Mouse (Mus musculus) stomach, embryonic 15.5 days (tissue): Measurements from ENCODE around the gene Ebf1. TPM values are rescaled to one million over a fixed set of nuclear protein-coding genes. Genes with fewer than 3 reads are reported as not detected.

Experiments
- ATAC-seq: fragments of 200-750 bp; cut with Nextera tagmentation; 2 replicates; pipeline ENCODE4 v1.8.0; 2017; ENCODE audit warnings: low read depth, moderate number of reproducible peaks, moderate TSS enrichment; ENCODE audit not compliant: insufficient read depth, low FRiP score
- H3K27ac ChIP-seq: fragments of 300-500 bp; sonication (generic); 2 replicates; pipeline ENCODE4 v1.5.1; 2015; ENCODE audit warnings: mild to moderate bottlenecking, inconsistent platforms
- H3K27me3 ChIP-seq: fragments of 300-500 bp; sonication (generic); replicated peaks from 2 replicates; pipeline ENCODE4 v1.6.1; 2015; ENCODE audit warnings: inconsistent platforms
- H3K36me3 ChIP-seq: fragments of 300-500 bp; sonication (generic); 2 replicates; pipeline ENCODE4 v1.6.1; 2015; ENCODE audit warnings: inconsistent platforms
- H3K4me1 ChIP-seq: fragments of 300-500 bp; sonication (generic); 2 replicates; pipeline ENCODE4 v1.6.1; 2015; ENCODE audit warnings: inconsistent platforms
- H3K4me2 ChIP-seq: fragments of 300-500 bp; sonication (generic); 2 replicates; pipeline ENCODE4 v1.6.1; 2015; ENCODE audit warnings: mild to moderate bottlenecking, inconsistent platforms
- H3K4me3 ChIP-seq: fragments of 300-500 bp; sonication (generic); replicated peaks from 2 replicates; pipeline ENCODE4 v1.5.1; 2015; ENCODE audit warnings: inconsistent platforms
- H3K9ac ChIP-seq: fragments of 300-500 bp; sonication (generic); 2 replicates; pipeline ENCODE4 v1.6.1; 2015; ENCODE audit warnings: inconsistent platforms
- H3K9me3 ChIP-seq: fragments of 300-500 bp; sonication (generic); 2 replicates; pipeline ENCODE4 v1.6.1; 2016; ENCODE audit warnings: inconsistent platforms
- WGBS: fragments of 180-500 bp; shearing (Covaris S2); methylation state at CpG from one replicate; pipeline ENCODE4 v1.1.7; 2015; 5-methylcytosine and 5-hydroxymethylcytosine counted together
- polyA plus RNA-seq: library from polyadenylated mRNA; unstranded; fragments of >200 nt; fragmentation: Nextera tagmentation; extraction: Ambion mirVana; gene quantifications from 2 replicates; pipeline ENCODE4 v1.2.1, GENCODE M21; 2015

Gene Ebf1
- polyA plus RNA-seq, 1 experiment from 2014 or later: 12.2 TPM

DNA sequence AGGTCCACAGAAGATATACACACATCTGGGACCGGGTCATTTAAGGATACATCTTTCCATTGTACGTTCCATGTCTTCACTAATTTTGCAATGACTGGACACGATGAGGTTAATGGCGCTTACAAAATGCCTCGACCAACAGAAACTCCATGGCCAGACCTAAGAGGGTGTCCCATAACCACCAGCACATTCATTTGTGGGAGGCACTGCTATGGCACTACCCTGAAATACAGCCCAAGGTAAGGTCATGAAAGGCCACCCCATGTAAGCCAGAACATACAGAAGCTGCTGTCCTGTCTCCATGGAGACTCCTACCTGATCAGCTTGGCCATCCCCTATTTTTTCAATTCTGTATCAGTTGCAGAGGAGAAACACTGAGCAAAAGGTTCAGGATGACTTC is 391.6 kb downstream of the Ebf1 start:
- H3K27ac ChIP-seq: no peak overlapping the region

GRCm38 (mm10) chr11:45012081-45012480 is 395.0 kb downstream of the Ebf1 start:
- Histone ChIP-seq H3K9me3 (no peaks in the 10 kb centered on the region), H3K27me3 (0 out of 2 replicates have a peak, but pooled peaks cover 2% of the 10 kb centered on the region), H3K9ac (no peak overlapping the region), H3K27ac (no peak overlapping the region), H3K4me2 (no peak overlapping the region), H3K36me3 (no peaks in the 10 kb centered on the region), H3K4me3 (no peak overlapping the region), H3K4me1 (0 out of 2 replicates have a peak, but pooled peaks cover 2% of the 10 kb centered on the region)
- no peak for ATAC-seq
- 84% methylated on average over 1 of the region's 1 CpGs for WGBS

More for the DNA sequence above, 391.6 kb downstream of the Ebf1 start:
- Histone ChIP-seq H3K4me3 (no peak overlapping the region), H3K27me3 (0 out of 2 replicates have a peak, but pooled peaks cover 2% of the 10 kb centered on the region), H3K4me1 (0 out of 2 replicates have a peak, but pooled peaks cover 2% of the 10 kb centered on the region), H3K4me2 (no peak overlapping the region), H3K9me3 (no peaks in the 10 kb centered on the region), H3K36me3 (no peaks in the 10 kb centered on the region), H3K9ac (no peak overlapping the region)
- WGBS: 88% methylated on average over 5 of the region's 5 CpGs
- ATAC-seq: no peak

DNA sequence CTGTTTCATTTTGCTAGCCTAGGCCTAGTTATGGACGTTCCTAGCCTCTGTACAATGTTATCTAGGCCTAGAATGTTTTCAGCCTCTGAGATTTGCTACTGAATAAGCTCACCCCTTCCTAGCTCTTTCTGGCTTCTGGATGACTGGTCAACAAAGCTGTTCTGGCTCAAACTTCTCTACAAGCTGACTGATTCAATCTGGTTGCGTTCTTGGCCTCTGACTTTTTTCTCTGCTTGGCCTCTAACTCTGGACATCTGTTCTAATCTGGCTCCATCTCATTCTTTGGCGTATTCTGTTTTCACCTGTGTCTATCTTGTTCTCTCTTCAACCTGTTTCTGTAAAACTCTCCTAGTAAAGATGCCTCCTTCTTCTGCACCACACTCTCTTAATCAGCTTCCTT is 400.4 kb downstream of the Ebf1 start:
- H3K9me3 ChIP-seq: no peaks in the 10 kb centered on the region
- H3K4me2 ChIP-seq: no peak overlapping the region
- no peak overlapping the region for H3K27ac ChIP-seq
- no peak overlapping the region for H3K4me3 ChIP-seq
- H3K36me3 ChIP-seq: no peaks in the 10 kb centered on the region
- 58% methylated on average over 3 of the region's 3 CpGs for WGBS
- ATAC-seq: no peak
- no peak overlapping the region for H3K9ac ChIP-seq
- H3K27me3 ChIP-seq: no peaks in the 10 kb centered on the region
- no peaks in the 10 kb centered on the region for H3K4me1 ChIP-seq

- WGBS: 86% methylated on average over 5 of the region's 5 CpGs
- ATAC-seq: no peak
- H3K9me3 ChIP-seq: no peaks in the 10 kb centered on the region
- no peak overlapping the region for H3K4me3 ChIP-seq
- 0 out of 2 replicates have a peak, but pooled peaks cover 4% of the 10 kb centered on the region for H3K4me1 ChIP-seq
- no peaks in the 10 kb centered on the region for H3K27me3 ChIP-seq
- no peak overlapping the region for H3K4me2 ChIP-seq
- H3K27ac ChIP-seq: no peak overlapping the region
- H3K36me3 ChIP-seq: no peaks in the 10 kb centered on the region
- H3K9ac ChIP-seq: no peak overlapping the region
Measured at GRCm38 (mm10) chr11:45026012-45026411, 408.9 kb downstream of the Ebf1 start.

GRCm38 (mm10) chr11:45026674-45027073 is 409.6 kb downstream of the Ebf1 start:
- Histone ChIP-seq H3K4me1 (0 out of 2 replicates have a peak, but pooled peaks cover 4% of the 10 kb centered on the region), H3K27me3 (no peaks in the 10 kb centered on the region), H3K4me2 (peak overlapping the region; percentile 36), H3K9me3 (no peaks in the 10 kb centered on the region), H3K27ac (no peak overlapping the region), H3K4me3 (no peak overlapping the region), H3K36me3 (no peaks in the 10 kb centered on the region), H3K9ac (no peak overlapping the region)
- WGBS: 27% methylated on average over 11 of the region's 11 CpGs
- no peak for ATAC-seq

DNA sequence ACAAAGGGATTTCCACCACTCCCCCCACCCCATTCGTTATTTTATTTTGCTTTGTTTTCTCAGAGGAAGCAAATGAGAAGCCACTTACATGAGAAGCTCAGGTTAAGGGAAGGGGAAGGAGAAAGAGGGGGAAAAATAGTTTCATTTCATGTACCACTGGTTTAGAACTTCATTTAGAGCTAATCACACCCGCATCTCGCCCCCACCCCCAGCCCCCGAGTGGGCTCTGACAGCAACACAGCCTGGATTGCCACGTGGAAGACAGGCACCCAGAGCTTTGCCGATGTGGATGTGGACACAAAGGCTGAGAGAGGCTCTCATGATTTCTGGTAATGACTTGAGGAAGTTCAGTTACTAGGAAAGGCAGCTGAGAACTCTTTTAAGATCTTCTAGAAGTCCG is 410.0 kb downstream of the Ebf1 start:
- H3K9me3 ChIP-seq: no peaks in the 10 kb centered on the region
- H3K9ac ChIP-seq: no peak overlapping the region
- H3K27ac ChIP-seq: no peak overlapping the region
- no peaks in the 10 kb centered on the region for H3K36me3 ChIP-seq
- no peak overlapping the region for H3K4me3 ChIP-seq
- peak overlapping the region; percentile 36 for H3K4me2 ChIP-seq
- no peak for ATAC-seq
- 0 out of 2 replicates have a peak, but pooled peaks cover 4% of the 10 kb centered on the region for H3K4me1 ChIP-seq
- WGBS: 51% methylated on average over 7 of the region's 7 CpGs
- no peaks in the 10 kb centered on the region for H3K27me3 ChIP-seq

DNA sequence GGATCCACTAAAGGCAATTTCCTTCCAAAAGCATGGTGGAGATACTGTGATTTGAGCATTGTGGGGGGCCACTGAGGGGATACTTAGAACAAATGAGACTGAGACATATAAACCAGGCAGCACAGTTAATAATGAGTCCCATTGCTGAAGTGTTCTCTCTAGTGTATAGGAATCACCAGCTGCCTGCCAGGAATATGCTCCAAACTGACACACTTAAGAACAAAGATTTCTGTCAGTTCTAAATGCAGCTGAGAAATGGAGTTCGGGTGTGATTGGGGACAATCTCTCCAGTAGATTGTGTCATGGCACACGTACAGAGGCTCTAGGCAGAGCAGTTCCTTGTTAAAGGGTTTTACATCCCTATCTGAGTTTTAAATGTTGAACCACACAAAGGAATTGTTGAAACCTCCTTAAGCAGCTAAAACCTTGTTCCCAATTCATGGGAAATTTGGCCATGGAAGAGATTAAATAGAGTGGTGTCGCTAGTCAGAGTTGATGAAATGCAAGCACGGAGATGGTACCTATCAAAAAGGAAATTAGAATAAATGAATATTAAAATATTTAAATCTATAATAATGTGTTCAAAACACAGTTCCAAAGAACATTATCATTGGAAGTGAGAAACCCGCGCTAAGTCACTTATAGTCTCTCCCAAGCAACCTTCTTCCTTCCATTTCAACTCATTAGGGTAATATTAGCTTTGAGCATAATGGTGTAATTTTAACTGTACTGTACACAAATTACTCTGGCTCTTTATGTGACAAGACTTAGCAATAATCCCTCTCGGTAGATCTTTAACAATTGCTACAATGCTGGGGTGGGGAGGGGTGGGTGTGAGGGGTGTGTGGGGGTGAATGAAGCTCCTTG is 438.9 kb downstream of the Ebf1 start:
- Histone ChIP-seq H3K9me3 (no peaks in the 10 kb centered on the region), H3K27me3 (no peaks in the 10 kb centered on the region), H3K36me3 (no peaks in the 10 kb centered on the region), H3K9ac (no peak overlapping the region), H3K4me2 (no peak overlapping the region), H3K4me3 (no peak overlapping the region), H3K4me1 (no peaks in the 10 kb centered on the region), H3K27ac (no peak overlapping the region)
- 84% methylated on average over 7 of the region's 7 CpGs for WGBS
- ATAC-seq: no peak

Other genes starting within 250 kb of the Ebf1 start
- 0.06 TPM in 1 of 2 replicates, not detected in the other for gene Il12b, start 217.3 kb upstream of the Ebf1 start, polyA plus RNA-seq
- gene Ublcp1, start 146.8 kb upstream of the Ebf1 start, polyA plus RNA-seq: 53.9 and 57.0 TPM in 2 replicates
- 63.8 and 64.5 TPM in 2 replicates for gene Rnf145, start 98.4 kb upstream of the Ebf1 start, polyA plus RNA-seq